Comparison of ENCODE assay signal across 8 mouse cellular contexts in the genomic region with DNA sequence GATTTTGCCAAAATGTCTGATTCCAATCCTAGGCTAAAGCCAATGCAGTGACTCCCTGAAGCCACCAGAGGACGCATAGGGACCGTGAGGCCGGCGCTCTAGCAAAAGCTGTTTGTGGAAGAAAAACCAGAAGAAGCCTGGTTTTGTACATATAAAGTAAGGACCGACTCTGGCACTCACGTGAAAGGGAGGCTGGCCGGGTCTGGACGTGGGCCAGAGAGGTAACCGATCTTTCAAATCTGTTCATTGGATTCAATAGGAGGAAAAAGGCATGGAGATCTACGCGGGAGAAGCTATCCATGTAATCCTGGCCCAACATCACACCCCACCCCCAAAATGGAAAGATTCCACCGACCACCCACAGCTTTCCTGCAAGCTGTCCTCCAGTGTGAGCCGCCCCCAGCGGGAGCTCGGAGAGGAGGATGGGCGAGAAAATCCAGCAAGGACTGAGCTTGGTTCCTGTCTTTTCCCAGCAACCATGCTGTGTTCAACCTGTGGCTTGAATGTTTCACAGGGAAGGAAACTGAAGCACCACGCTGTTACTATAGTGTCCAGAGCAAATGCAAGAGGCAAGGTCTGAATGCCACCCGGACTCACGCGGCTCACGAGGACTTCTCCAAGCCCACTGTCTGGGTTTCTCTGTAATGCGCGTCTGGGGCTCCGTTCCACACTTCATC. TPM values are rescaled to one million over a fixed set of nuclear protein-coding genes. Genes with fewer than 3 reads are reported as not detected.
DNase-seq lines count a peak whose midpoint lies in the region; ATAC-seq and TF ChIP-seq lines count a peak whose summit lies in the region.

No protein-coding gene starts in this region.

- H3K9me3 ChIP-seq in midbrain, embryonic 11.5 days (ENCODE audit: control insufficient read depth, low read length), result no peaks in the 10 kb centered on the region

- H3K36me3 ChIP-seq in spleen, adult 2 months (ENCODE audit: control insufficient read depth, insufficient read depth, low read length), result no peaks in the 10 kb centered on the region
- no peaks in the 10 kb centered on the region for H3K36me3 ChIP-seq in midbrain, embryonic 11.5 days (ENCODE audit: control insufficient read depth, insufficient read depth, low read length)
- no peaks in the 10 kb centered on the region for H3K36me3 ChIP-seq in small intestine, adult 2 months (ENCODE audit: control insufficient read depth, insufficient read depth, low read length)

- no peaks in the 10 kb centered on the region; the same call in 1 of the 2 replicates for H3K4me1 ChIP-seq in spleen, adult 2 months (ENCODE audit: control insufficient read depth, insufficient read depth, insufficient read length)
- H3K4me1 ChIP-seq in cortical plate, adult 2 months (ENCODE audit: control insufficient read depth, insufficient read depth, low read length), result no peaks in the 10 kb centered on the region; the same call in 1 of the 2 replicates
- H3K4me1 ChIP-seq in midbrain, embryonic 11.5 days (ENCODE audit: control insufficient read depth, insufficient read depth, low read length), result peaks cover 2% of the 10 kb centered on the region; the same call in 1 of the 2 replicates
- no peaks in the 10 kb centered on the region for H3K4me1 ChIP-seq in small intestine, adult 2 months (ENCODE audit: control insufficient read depth, insufficient read depth, insufficient read length, low read length)

- WGBS in spleen, adult 2 months, result 25% methylated on average over 24 of the region's 24 CpGs
- 8% methylated on average over 24 of the region's 24 CpGs for WGBS in midbrain, embryonic 11.5 days
- 20% methylated on average over 24 of the region's 24 CpGs for WGBS in small intestine, adult 2 months

- peak; percentile 18 to 41 for DNase-seq in spleen, adult 2 months (ENCODE audit: low read depth in 1 of 2, low spot score in 2 of 2)
- DNase-seq in spleen, adult 12 weeks (ENCODE audit: low spot score), result no peak
- peak; percentile 18 to 33 for DNase-seq in gastrocnemius, postnatal 4 days (ENCODE audit: low spot score in 2 of 2)
- peak; percentile 57 for DNase-seq in kidney, adult 18-20 months
- DNase-seq in left cerebral cortex, postnatal 4 days, result peak; percentile 86
- peak; percentile 94 for DNase-seq in midbrain, embryonic 11.5 days (ENCODE audit: low spot score, missing footprints)

- peak; percentile 89; the same call in 1 of the 2 replicates for TF ChIP-seq CTCF in spleen, adult 2 months (IDR thresholded peaks at IDR 0.05; ENCODE audit: extremely low read depth, insufficient read depth, insufficient read length, insufficient replicate concordance)
- peak; percentile 95 for TF ChIP-seq CTCF in cortical plate, adult 2 months (IDR thresholded peaks at IDR 0.05; ENCODE audit: extremely low read depth, insufficient read depth, low read length)
- TF ChIP-seq CTCF in small intestine, adult 2 months (IDR thresholded peaks at IDR 0.05; ENCODE audit: extremely low read depth, insufficient read length, insufficient replicate concordance, low read depth, low read length), result peak; percentile 90; the same call in 1 of the 2 replicates

- peak overlapping the region; percentile 42 for H3K4me2 ChIP-seq in midbrain, embryonic 11.5 days

- H3K4me3 ChIP-seq in spleen, adult 2 months (ENCODE audit: extremely low read depth, insufficient read depth, insufficient read length), result no peak overlapping the region
- H3K4me3 ChIP-seq in cortical plate, adult 2 months (ENCODE audit: insufficient read depth, low read length), result peak overlapping the region; percentile 8
- H3K4me3 ChIP-seq in midbrain, embryonic 11.5 days (ENCODE audit: low read depth, low read length), result peak overlapping the region; percentile 13; the same call in 1 of the 2 replicates
- peak overlapping the region; percentile 33 for H3K4me3 ChIP-seq in small intestine, adult 2 months (ENCODE audit: low read depth, low read length)

- no peaks in the 10 kb centered on the region for H3K27me3 ChIP-seq in spleen, adult 2 months (ENCODE audit: control insufficient read depth, insufficient read depth, low read length)
- no peaks in the 10 kb centered on the region for H3K27me3 ChIP-seq in midbrain, embryonic 11.5 days (ENCODE audit: control insufficient read depth, insufficient read depth, low read length)
- no peaks in the 10 kb centered on the region for H3K27me3 ChIP-seq in small intestine, adult 2 months (ENCODE audit: control insufficient read depth, insufficient read depth, low read length)

- intact Hi-C loops in left cerebral cortex, postnatal 4 days (cut with DNase I), result loop anchor here (2.0 kb wide), 1 partner anchor 104 kb away; no protein-coding TSS in a partner anchor

- peak overlapping the region; percentile 53; the same call in 1 of the 2 replicates for H3K9ac ChIP-seq in midbrain, embryonic 11.5 days (ENCODE audit: low read length)

- no peak for TF ChIP-seq POLR2A in spleen, adult 2 months (IDR thresholded peaks at IDR 0.05; ENCODE audit: low read depth, low read length)
- 0 out of 2 replicates have a peak, but pooled peaks have one; percentile 9 for TF ChIP-seq POLR2A in cortical plate, adult 2 months (IDR thresholded peaks at IDR 0.05; ENCODE audit: extremely low read depth, insufficient read depth, low read length)
- no peak for TF ChIP-seq POLR2A in small intestine, adult 2 months (IDR thresholded peaks at IDR 0.05; ENCODE audit: low read depth, low read length)

- no peak overlapping the region for H3K27ac ChIP-seq in spleen, adult 2 months (ENCODE audit: insufficient read depth, low read length)
- peak overlapping the region; percentile 11; the same call in 1 of the 2 replicates for H3K27ac ChIP-seq in cortical plate, adult 2 months (ENCODE audit: insufficient read depth, low read length)
- H3K27ac ChIP-seq in midbrain, embryonic 11.5 days (ENCODE audit: low read depth, low read length), result no peak overlapping the region
- H3K27ac ChIP-seq in small intestine, adult 2 months (ENCODE audit: insufficient read depth, low read depth, low read length), result no peak overlapping the region

- peak; percentile 84 for ATAC-seq in midbrain, embryonic 11.5 days (ENCODE audit: low FRiP score)

RNA-seq across cellular contexts. Expression of a gene that starts 12.6 kb away (rescaled TPM):
- 0.06 TPM in 1 of 2 replicates, not detected in the other for polyA plus RNA-seq in spleen, adult 2 months (2012; rRNA removed)
- 23.4 and 23.9 TPM in 2 replicates for polyA plus RNA-seq in cortical plate, adult 2 months (2012; rRNA removed)
- not detected for total RNA-seq in gastrocnemius, postnatal 4 days (2021)
- 10 to 100 TPM; 16.0 to 17.9 TPM for total RNA-seq in left cerebral cortex, postnatal 4 days (2021)
- polyA plus RNA-seq in midbrain, embryonic 11.5 days (2014; fragmentation: Nextera tagmentation; extraction: Ambion mirVana), result 0.28 and 0.33 TPM in 2 replicates
- polyA plus RNA-seq in small intestine, adult 2 months (2012; rRNA removed), result not detected in 2 replicates

RNA-seq across cellular contexts. Expression of a gene that starts 39.4 kb away (rescaled TPM):
- 0.08 TPM in 1 of 2 replicates, not detected in the other for polyA plus RNA-seq in spleen, adult 2 months (2012; rRNA removed)
- polyA plus RNA-seq in cortical plate, adult 2 months (2012; rRNA removed), result 5.9 and 6.5 TPM in 2 replicates
- total RNA-seq in gastrocnemius, postnatal 4 days (2021), result not detected
- total RNA-seq in left cerebral cortex, postnatal 4 days (2021), result 10 to 100 TPM; 12.0 TPM
- polyA plus RNA-seq in midbrain, embryonic 11.5 days (2014; fragmentation: Nextera tagmentation; extraction: Ambion mirVana), result 0.42 and 0.51 TPM in 2 replicates
- polyA plus RNA-seq in small intestine, adult 2 months (2012; rRNA removed), result not detected in 2 replicates

Comparison
In these comparisons a context has a peak if more than half of its experiments do, and no peak if none do; other contexts are left out.
1. RNA of a gene that starts 12.6 kb away (polyA plus RNA-seq): 23.4 to 23.9 TPM in cortical plate, adult 2 months; 0.28 to 0.33 TPM in midbrain, embryonic 11.5 days, 0.06 TPM in spleen, adult 2 months and not detected in small intestine, adult 2 months; every median in the first group is over 10 times any median in the second.
2. Peak in every context shown above with its lines, with median percentiles within 50 percentile points of each other: CTCF ChIP-seq.